Mouse (Mus musculus) induced T-regulatory cell, adult 2 months (primary cell): Measurements from ENCODE around the gene 1700016C15Rik.

Experiments used
- DNase-seq: peaks from one replicate; pipeline ENCODE4 v3.0.0-alpha.2; 2012; ENCODE audit warnings: low read depth

1700016C15Rik gene

GRCm38 (mm10) chr1:177729043-177730024, at the start of gene 1700016C15Rik:
TSS of gene 1700016C15Rik (plus strand) at chr1:177729814.
- no peak for DNase-seq

- no peak for DNase-seq
Observed at GRCm38 (mm10) chr1:177681239-177681638, 48.4 kb upstream of the 1700016C15Rik start.

- no peak for DNase-seq
Observed at GRCm38 (mm10) chr1:177683931-177684836, 45.4 kb upstream of the 1700016C15Rik start.

DNA sequence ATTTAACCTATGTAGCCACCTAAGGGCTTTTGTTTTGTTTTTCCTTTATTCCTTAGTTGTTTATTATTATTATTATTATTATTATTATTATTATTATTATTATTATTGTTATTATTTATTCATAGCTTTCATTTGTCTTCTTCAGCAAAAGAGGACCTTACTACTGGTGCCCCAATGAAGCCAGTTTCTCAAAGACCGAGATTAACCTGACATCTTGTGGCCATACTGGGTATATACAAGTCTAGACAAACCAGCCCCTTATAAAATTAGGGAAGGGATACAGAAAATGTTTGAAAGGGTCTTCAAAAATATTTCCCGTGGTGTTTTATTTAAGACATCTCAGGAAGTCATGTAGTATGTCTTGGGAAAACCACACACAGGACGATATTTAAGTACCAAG, 44.7 kb upstream of the 1700016C15Rik start:
- peak; percentile 54 for DNase-seq

DNA sequence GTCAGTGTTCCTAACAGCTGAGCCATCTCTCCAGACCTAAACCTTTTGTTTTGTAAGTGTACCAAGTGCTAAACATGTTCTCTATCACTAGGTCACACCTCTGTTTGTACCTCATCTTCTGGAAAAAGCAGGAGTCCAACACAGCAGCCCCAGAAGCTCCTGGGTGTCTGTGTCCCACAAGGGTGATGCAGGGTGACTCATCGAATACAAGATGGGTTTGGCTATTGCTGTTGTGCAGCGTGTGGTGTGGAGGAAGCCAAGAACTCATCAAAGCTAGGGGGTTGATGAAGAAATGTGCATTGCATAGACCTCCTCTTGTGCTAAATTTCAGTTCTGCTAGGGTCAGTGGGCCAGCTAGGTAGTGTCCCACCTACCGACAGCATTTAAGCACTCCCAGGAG, 43.5 kb upstream of the 1700016C15Rik start:
- DNase-seq: no peak

- DNase-seq: no peak
Observed at GRCm38 (mm10) chr1:177686982-177687381, 42.6 kb upstream of the 1700016C15Rik start.

GRCm38 (mm10) chr1:177692491-177692890, 37.1 kb upstream of the 1700016C15Rik start:
- no peak for DNase-seq

DNA sequence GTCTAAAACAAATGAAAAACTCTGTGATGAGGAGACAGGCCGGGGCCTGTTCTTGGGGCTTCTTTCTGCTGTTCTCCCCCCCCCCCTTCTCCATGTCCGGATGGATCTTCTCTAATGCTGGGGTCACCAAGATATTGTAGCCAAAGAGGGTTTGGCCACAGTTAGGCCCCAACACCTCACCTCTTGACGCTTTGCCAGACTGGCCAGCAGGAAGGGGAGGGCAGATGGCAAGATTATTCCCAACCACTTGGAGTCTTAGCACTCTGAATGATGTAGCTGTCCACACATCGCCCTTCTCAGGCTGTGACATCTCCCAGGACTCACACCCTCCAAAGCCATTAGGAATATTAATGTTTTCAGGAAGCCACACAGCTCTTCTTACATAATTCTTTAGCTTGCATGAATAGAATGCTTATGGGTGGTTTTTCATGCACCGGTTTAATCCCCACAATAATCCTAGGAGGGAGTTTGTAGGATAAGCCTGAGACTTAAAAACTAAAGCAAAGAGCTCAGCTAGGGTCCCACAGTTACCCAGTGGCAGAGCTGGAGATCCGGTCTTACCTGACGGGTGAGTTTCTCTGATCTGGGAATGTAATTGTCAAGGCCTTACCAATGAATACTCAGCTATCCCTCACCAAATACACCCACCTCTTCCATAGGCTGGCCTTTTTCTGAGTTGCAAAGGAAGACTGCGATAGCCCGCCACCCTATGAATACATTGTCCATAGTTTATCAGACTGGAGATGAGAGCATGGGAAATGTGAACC, 35.9 kb upstream of the 1700016C15Rik start:
- no peak for DNase-seq

DNA sequence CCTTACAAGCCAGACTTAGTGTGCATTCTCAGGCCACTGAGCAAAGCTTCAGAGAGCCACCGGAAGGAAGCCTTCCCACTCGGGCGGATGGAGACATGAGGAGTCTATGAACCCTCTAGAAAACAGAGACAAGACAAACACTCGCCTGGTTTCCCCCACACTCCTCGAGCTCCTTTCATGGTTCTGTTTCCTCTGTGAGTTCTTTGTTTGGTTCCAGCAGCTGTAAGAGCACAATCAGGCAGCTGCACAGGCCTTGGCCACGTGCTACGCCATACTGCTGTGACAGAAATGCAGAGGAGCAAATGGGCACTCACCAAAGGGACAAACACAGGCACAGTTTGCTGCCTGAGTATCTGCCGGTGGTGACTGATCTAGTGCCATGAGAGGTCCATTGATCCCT, 29.1 kb upstream of the 1700016C15Rik start:
- no peak for DNase-seq

GRCm38 (mm10) chr1:177702481-177703146, 27.0 kb upstream of the 1700016C15Rik start:
- DNase-seq: peak; percentile 77

- no peak for DNase-seq
Observed at GRCm38 (mm10) chr1:177703147-177703807, 26.3 kb upstream of the 1700016C15Rik start.

DNA sequence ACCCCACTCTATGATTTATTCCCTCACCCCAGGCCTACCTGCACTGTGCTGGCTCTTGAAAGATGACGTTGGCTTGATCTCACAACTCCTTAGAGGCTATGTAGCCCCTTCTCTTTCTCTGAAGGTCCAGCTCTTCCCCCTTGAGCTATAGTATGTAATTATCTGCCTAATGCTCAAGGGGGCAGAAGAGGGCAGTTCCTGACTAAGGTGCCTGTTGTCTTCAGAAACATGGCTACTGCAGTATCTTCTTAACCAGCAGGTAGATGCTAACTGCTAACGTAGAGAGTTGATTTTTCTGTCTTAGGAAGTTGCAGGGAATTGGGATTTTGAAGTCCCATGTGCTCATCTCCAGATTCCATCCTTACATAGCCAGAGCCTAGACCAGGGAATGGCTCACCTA, 24.4 kb upstream of the 1700016C15Rik start:
- DNase-seq: peak; percentile 35

DNA sequence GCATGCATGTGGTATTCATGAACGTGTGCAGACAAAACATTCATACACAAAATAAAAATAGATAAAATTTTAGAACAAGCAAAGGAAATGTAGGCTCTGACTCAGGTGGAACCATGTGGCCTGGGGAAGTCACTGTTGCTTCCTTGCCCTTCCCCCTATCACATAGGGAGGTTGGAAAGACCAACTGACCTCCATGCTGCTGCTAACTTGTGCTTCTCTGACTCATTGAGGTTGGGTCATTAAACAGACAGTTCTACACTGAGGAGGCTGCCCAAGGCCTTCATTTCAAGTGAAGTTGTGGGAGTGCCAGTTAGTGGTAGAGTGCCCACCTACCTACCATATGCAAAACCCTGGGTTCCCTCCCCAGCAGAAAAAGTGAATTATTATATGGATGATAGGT, 22.0 kb upstream of the 1700016C15Rik start:
- DNase-seq: no peak

GRCm38 (mm10) chr1:177708583-177709055, 21.0 kb upstream of the 1700016C15Rik start:
- DNase-seq: no peak

GRCm38 (mm10) chr1:177711000-177711399, 18.6 kb upstream of the 1700016C15Rik start:
- DNase-seq: no peak

DNA sequence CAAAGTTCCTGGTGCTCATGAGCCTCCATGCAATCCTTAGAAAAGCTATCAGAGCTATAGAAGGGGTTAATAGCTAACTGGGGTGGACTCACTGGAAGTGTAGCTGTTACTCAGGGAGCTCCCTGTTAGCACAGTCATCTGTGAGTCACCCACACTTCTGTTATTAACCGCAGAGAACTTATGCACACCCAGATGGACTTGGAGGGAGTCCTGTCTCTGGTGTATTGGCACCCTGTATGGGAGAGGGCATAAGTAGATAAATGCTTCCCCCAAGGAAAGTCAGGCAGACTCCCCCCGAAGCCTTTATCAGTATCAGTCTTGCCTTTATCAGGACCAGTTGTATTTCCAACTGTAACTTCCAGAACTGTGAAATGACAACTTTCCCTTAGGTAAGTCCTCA, 18.2 kb upstream of the 1700016C15Rik start:
- DNase-seq: no peak

DNA sequence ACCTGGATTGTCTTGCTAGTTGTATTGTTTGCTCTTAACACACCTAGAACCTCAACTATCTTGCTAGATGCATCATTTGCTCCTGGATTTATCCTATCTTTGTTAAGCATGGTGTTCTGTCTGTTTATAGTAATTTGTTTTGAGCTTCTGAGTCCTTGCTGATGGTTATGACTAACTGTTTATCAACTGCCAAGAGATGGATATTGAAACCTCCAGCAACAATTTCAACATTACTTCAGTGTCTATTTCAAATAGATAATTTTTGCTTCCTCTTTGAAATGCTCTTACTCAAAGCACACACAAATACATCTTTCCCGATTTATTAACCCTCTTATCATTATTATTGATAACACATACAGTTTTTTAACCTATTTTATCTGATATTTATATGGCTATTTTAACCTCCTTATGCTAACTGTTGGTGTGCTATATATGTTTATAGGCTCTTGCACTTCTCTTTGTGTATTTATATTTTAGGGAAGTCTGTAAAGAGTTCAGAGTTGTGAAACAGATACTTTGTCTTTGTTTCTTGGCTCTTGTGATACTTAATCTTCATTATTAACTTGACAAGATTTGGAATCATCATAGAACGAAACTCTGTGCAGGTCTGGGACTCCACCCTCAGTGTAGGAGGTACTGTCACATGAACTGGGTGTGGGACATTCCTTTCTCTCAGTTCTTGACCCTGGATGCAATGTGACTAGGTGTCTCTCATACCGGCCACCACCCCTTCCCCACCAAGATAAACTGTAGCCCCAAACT, 15.8 kb upstream of the 1700016C15Rik start:
- no peak for DNase-seq

DNA sequence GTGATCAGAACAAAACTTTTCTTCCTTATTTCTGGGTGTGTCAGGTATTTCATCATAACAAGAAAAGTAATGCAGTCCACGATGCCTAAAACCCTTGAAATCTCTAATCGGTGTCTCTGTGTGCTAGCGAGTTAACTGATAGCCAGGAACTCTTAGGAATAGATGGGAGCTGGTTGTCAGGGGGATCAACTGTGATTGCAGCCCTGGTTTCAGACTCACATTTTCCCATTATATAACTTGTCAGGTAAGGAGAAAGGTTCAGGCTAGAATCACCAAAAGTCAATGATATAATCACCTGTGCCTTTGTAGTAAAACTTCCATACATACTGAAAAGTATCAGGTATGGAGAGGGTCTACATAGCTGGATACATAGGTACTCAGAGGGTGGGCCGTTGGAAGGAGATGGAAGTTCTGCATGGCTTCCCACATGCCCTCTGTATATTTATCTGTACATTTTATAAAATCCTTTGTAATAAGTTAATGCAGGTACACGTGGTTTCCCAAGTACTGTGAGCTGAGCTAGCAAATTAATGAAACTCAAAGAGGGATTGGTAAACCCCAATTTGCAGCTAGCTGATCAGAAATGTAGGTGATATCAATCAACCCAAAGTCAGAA, 15.1 kb upstream of the 1700016C15Rik start:
- no peak for DNase-seq

DNA sequence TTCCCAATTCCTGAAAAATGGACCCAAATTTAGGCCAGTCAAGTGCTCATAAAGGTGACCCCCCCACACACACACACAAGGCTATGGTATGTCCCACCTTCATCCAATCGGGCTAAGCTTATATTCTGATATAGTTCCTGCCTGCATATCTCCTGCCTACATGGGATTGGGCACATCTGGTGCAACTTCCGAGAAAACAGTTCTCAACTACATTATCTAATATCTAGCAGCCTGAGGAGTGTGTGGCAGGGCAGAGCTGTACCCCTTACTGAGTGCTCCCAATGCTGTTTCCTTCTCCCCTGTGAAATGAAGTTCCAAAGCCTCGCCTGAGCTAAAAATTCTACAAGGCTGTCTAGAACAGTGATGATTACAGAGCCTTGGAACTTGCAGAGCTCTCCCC, 13.2 kb upstream of the 1700016C15Rik start:
- no peak for DNase-seq
